Mouse (Mus musculus): ENCODE data around the gene Kdelc2. TPM values are rescaled to one million over a fixed set of nuclear protein-coding genes. Genes with fewer than 3 reads are reported as not detected.
A peak's percentile ranks its signal among the peaks of the same experiment; 100 is the strongest.

Kdelc2 gene
- 22.8 and 24.1 TPM in 2 replicates for polyA plus RNA-seq (2015; fragmentation: Nextera tagmentation; extraction: Ambion mirVana)

GRCm38 (mm10) chr9:53383951-53384866, at the start of gene Kdelc2:
TSS of gene Kdelc2 (plus strand) at chr9:53384025.
- H3K9me3 ChIP-seq (replicated peaks), result no peaks in the 10 kb centered on the region
- H3K4me1 ChIP-seq (replicated peaks), result peaks cover 6% of the 10 kb centered on the region
- peak within 1 kb of the TSS; percentile 89 for H3K4me3 ChIP-seq
- no peaks in the 10 kb centered on the region for H3K27me3 ChIP-seq
- H3K9ac ChIP-seq, result peak within 1 kb of the TSS; percentile 94
- under 1% methylated on average over 74 of the region's 75 CpGs for WGBS
- H3K36me3 ChIP-seq, result no peaks in the 10 kb centered on the region
- H3K4me2 ChIP-seq, result peak within 1 kb of the TSS; percentile 86
- H3K27ac ChIP-seq, result peak within 1 kb of the TSS; percentile 98
- ATAC-seq (replicated peaks; ENCODE audit: insufficient number of reproducible peaks, insufficient read depth, low FRiP score, low read depth), result peak; percentile 94

GRCm38 (mm10) chr9:53335131-53335530, 48.7 kb upstream of the Kdelc2 start:
- Histone ChIP-seq H3K4me2 (no peak overlapping the region), H3K4me3 (no peak overlapping the region), H3K9me3 (replicated peaks) (no peaks in the 10 kb centered on the region), H3K9ac (no peak overlapping the region), H3K27me3 (no peaks in the 10 kb centered on the region), H3K27ac (no peak overlapping the region), H3K4me1 (replicated peaks) (no peaks in the 10 kb centered on the region), H3K36me3 (no peaks in the 10 kb centered on the region)
- WGBS, result 72% methylated on average over 3 of the region's 3 CpGs
- ATAC-seq (replicated peaks; ENCODE audit: insufficient number of reproducible peaks, insufficient read depth, low FRiP score, low read depth), result no peak

- Histone ChIP-seq H3K27me3 (0 out of 2 replicates have a peak, but pooled peaks cover 3% of the 10 kb centered on the region), H3K4me1 (replicated peaks) (no peaks in the 10 kb centered on the region), H3K36me3 (no peaks in the 10 kb centered on the region), H3K9ac (no peak overlapping the region), H3K9me3 (replicated peaks) (no peaks in the 10 kb centered on the region), H3K4me2 (no peak overlapping the region), H3K27ac (no peak overlapping the region), H3K4me3 (no peak overlapping the region)
- 60% methylated on average over 7 of the region's 7 CpGs for WGBS
- ATAC-seq (replicated peaks; ENCODE audit: insufficient number of reproducible peaks, insufficient read depth, low FRiP score, low read depth), result no peak
Observed at GRCm38 (mm10) chr9:53339603-53340002, 44.2 kb upstream of the Kdelc2 start.

GRCm38 (mm10) chr9:53340328-53340916, 43.4 kb upstream of the Kdelc2 start:
- H3K4me3 ChIP-seq, result peak overlapping the region; percentile 52
- H3K9ac ChIP-seq, result no peak overlapping the region
- H3K27ac ChIP-seq, result no peak overlapping the region
- H3K36me3 ChIP-seq, result no peaks in the 10 kb centered on the region
- 38% methylated on average over 17 of the region's 17 CpGs for WGBS
- H3K9me3 ChIP-seq (replicated peaks), result no peaks in the 10 kb centered on the region
- H3K4me2 ChIP-seq, result peak overlapping the region; percentile 78
- 0 out of 2 replicates have a peak, but pooled peaks cover 3% of the 10 kb centered on the region for H3K27me3 ChIP-seq
- H3K4me1 ChIP-seq (replicated peaks), result no peaks in the 10 kb centered on the region
- no peak for ATAC-seq (replicated peaks; ENCODE audit: insufficient number of reproducible peaks, insufficient read depth, low FRiP score, low read depth)

GRCm38 (mm10) chr9:53340969-53341368, 42.9 kb upstream of the Kdelc2 start:
- no peaks in the 10 kb centered on the region for H3K9me3 ChIP-seq (replicated peaks)
- H3K36me3 ChIP-seq, result no peaks in the 10 kb centered on the region
- 2% methylated on average over 14 of the region's 14 CpGs for WGBS
- peak overlapping the region; percentile 14; the same call in 1 of the 2 replicates for H3K9ac ChIP-seq
- no peak overlapping the region for H3K27ac ChIP-seq
- ATAC-seq (replicated peaks; ENCODE audit: insufficient number of reproducible peaks, insufficient read depth, low FRiP score, low read depth), result no peak
- 0 out of 2 replicates have a peak, but pooled peaks cover 3% of the 10 kb centered on the region for H3K27me3 ChIP-seq
- H3K4me3 ChIP-seq, result peak overlapping the region; percentile 52
- peak overlapping the region; percentile 78 for H3K4me2 ChIP-seq
- H3K4me1 ChIP-seq (replicated peaks), result no peaks in the 10 kb centered on the region

- peak overlapping the region; percentile 52; the same call in 1 of the 2 replicates for H3K4me3 ChIP-seq
- no peak overlapping the region for H3K9ac ChIP-seq
- H3K4me2 ChIP-seq, result peak overlapping the region; percentile 78
- no peak for ATAC-seq (replicated peaks; ENCODE audit: insufficient number of reproducible peaks, insufficient read depth, low FRiP score, low read depth)
- H3K27ac ChIP-seq, result no peak overlapping the region
- no peaks in the 10 kb centered on the region for H3K4me1 ChIP-seq (replicated peaks)
- H3K9me3 ChIP-seq (replicated peaks), result no peaks in the 10 kb centered on the region
- no peaks in the 10 kb centered on the region for H3K36me3 ChIP-seq
- 78% methylated on average over 3 of the region's 3 CpGs for WGBS
- H3K27me3 ChIP-seq, result 0 out of 2 replicates have a peak, but pooled peaks cover 3% of the 10 kb centered on the region
Observed at GRCm38 (mm10) chr9:53341981-53342380, 41.8 kb upstream of the Kdelc2 start.

- no peak overlapping the region for H3K4me3 ChIP-seq
- 0 out of 2 replicates have a peak, but pooled peaks cover 3% of the 10 kb centered on the region for H3K27me3 ChIP-seq
- H3K9me3 ChIP-seq (replicated peaks), result no peaks in the 10 kb centered on the region
- H3K4me2 ChIP-seq, result no peak overlapping the region
- H3K4me1 ChIP-seq (replicated peaks), result no peaks in the 10 kb centered on the region
- 85% methylated on average over 9 of the region's 9 CpGs for WGBS
- no peak for ATAC-seq (replicated peaks; ENCODE audit: insufficient number of reproducible peaks, insufficient read depth, low FRiP score, low read depth)
- no peaks in the 10 kb centered on the region for H3K36me3 ChIP-seq
- no peak overlapping the region for H3K27ac ChIP-seq
- no peak overlapping the region for H3K9ac ChIP-seq
Observed at GRCm38 (mm10) chr9:53344646-53345432, 39.0 kb upstream of the Kdelc2 start.

- no peaks in the 10 kb centered on the region for H3K4me1 ChIP-seq (replicated peaks)
- no peak overlapping the region for H3K9ac ChIP-seq
- no peaks in the 10 kb centered on the region for H3K36me3 ChIP-seq
- no peak for ATAC-seq (replicated peaks; ENCODE audit: insufficient number of reproducible peaks, insufficient read depth, low FRiP score, low read depth)
- 0 out of 2 replicates have a peak, but pooled peaks cover 3% of the 10 kb centered on the region for H3K27me3 ChIP-seq
- peaks cover 4% of the 10 kb centered on the region; the same call in 1 of the 2 replicates for H3K9me3 ChIP-seq (replicated peaks)
- H3K4me2 ChIP-seq, result no peak overlapping the region
- no peak overlapping the region for H3K27ac ChIP-seq
- WGBS, result 52% methylated on average over 3 of the region's 3 CpGs
- H3K4me3 ChIP-seq, result no peak overlapping the region
Observed at GRCm38 (mm10) chr9:53345728-53346127, 38.1 kb upstream of the Kdelc2 start.

- no peaks in the 10 kb centered on the region for H3K36me3 ChIP-seq
- no peaks in the 10 kb centered on the region for H3K4me1 ChIP-seq (replicated peaks)
- H3K27ac ChIP-seq, result no peak overlapping the region
- peaks cover 4% of the 10 kb centered on the region; the same call in 1 of the 2 replicates for H3K9me3 ChIP-seq (replicated peaks)
- H3K9ac ChIP-seq, result no peak overlapping the region
- 0 out of 2 replicates have a peak, but pooled peaks cover 3% of the 10 kb centered on the region for H3K27me3 ChIP-seq
- H3K4me3 ChIP-seq, result no peak overlapping the region
- no peak for ATAC-seq (replicated peaks; ENCODE audit: insufficient number of reproducible peaks, insufficient read depth, low FRiP score, low read depth)
- no peak overlapping the region for H3K4me2 ChIP-seq
- WGBS, result 60% methylated on average over 6 of the region's 6 CpGs
Observed at GRCm38 (mm10) chr9:53346402-53346801, 37.4 kb upstream of the Kdelc2 start.

- Histone ChIP-seq H3K4me3 (no peak overlapping the region), H3K9ac (no peak overlapping the region), H3K27ac (no peak overlapping the region), H3K4me2 (no peak overlapping the region), H3K4me1 (replicated peaks) (no peaks in the 10 kb centered on the region), H3K9me3 (replicated peaks) (peaks cover 4% of the 10 kb centered on the region; the same call in 1 of the 2 replicates), H3K36me3 (no peaks in the 10 kb centered on the region), H3K27me3 (no peaks in the 10 kb centered on the region)
- no peak for ATAC-seq (replicated peaks; ENCODE audit: insufficient number of reproducible peaks, insufficient read depth, low FRiP score, low read depth)
- WGBS, result 35% methylated on average over 1 of the region's 1 CpGs
Observed at GRCm38 (mm10) chr9:53349211-53349610, 34.6 kb upstream of the Kdelc2 start.

- no peak overlapping the region for H3K4me2 ChIP-seq
- no peaks in the 10 kb centered on the region for H3K27me3 ChIP-seq
- WGBS, result 79% methylated on average over 2 of the region's 2 CpGs
- no peak overlapping the region for H3K27ac ChIP-seq
- peaks cover 4% of the 10 kb centered on the region; the same call in 1 of the 2 replicates for H3K9me3 ChIP-seq (replicated peaks)
- H3K4me1 ChIP-seq (replicated peaks), result no peaks in the 10 kb centered on the region
- no peak for ATAC-seq (replicated peaks; ENCODE audit: insufficient number of reproducible peaks, insufficient read depth, low FRiP score, low read depth)
- H3K9ac ChIP-seq, result no peak overlapping the region
- H3K36me3 ChIP-seq, result no peaks in the 10 kb centered on the region
- no peak overlapping the region for H3K4me3 ChIP-seq
Observed at GRCm38 (mm10) chr9:53350331-53350730, 33.5 kb upstream of the Kdelc2 start.

Data from heart, embryonic 15.5 days (tissue).